Mouse (Mus musculus) liver, embryonic 14.5 days (tissue): Measurements from ENCODE around the gene Necab2. TPM values are rescaled to one million over a fixed set of nuclear protein-coding genes. Genes with fewer than 3 reads are reported as not detected.
A peak's percentile ranks its signal among the peaks of the same experiment; 100 is the strongest.

Experiments used
- ATAC-seq: fragments of 200-750 bp; cut with Nextera tagmentation; 2 replicates; pipeline ENCODE4 v1.8.0; 2017; ENCODE audit warnings: moderate number of reproducible peaks, mild to moderate bottlenecking, moderate library complexity; ENCODE audit not compliant: insufficient read depth
- DNase-seq, 3 experiments: peaks; one replicate each; pipeline ENCODE4 v3.0.0-alpha.2; 2012 to 2013; ENCODE audit warnings: low read depth in 3 of 3, low spot score in 3 of 3
- H3K27ac ChIP-seq: fragments of 300-500 bp; sonication (generic); 2 replicates; pipeline ENCODE4 v1.5.1; 2014; ENCODE audit warnings: moderate library complexity, mild to moderate bottlenecking, control low read depth, inconsistent platforms
- H3K27me3 ChIP-seq: fragments of 300-500 bp; sonication (generic); 2 replicates; pipeline ENCODE4 v1.6.1; 2014; ENCODE audit warnings: mild to moderate bottlenecking, low read length, moderate library complexity; ENCODE audit not compliant: control insufficient read depth, insufficient read depth
- H3K36me3 ChIP-seq: fragments of 300-500 bp; sonication (generic); replicated peaks from 2 replicates; pipeline ENCODE4 v1.6.1; 2014; ENCODE audit warnings: low read depth; ENCODE audit not compliant: control insufficient read depth, insufficient read depth
- H3K4me1 ChIP-seq, 2 experiments: fragments of 200-500 bp in 1 of 2; fragments of 300-500 bp in 1 of 2; sonication (generic) in 1 of 2; replicated peaks; 2 replicates each; pipeline ENCODE4 v1.6.1; 2012 to 2014; ENCODE audit warnings: antibody characterized with exemption in 1 of 2, inconsistent platforms in 1 of 2, low read length in 1 of 2; ENCODE audit not compliant: control insufficient read depth in 2 of 2, insufficient read depth in 2 of 2
- H3K4me2 ChIP-seq: fragments of 300-500 bp; sonication (generic); 2 replicates; pipeline ENCODE4 v1.6.1; 2014; ENCODE audit warnings: low read depth, mild to moderate bottlenecking, control low read depth, moderate library complexity
- H3K4me3 ChIP-seq, 2 experiments: fragments of 200-500 bp in 1 of 2; fragments of 300-500 bp in 1 of 2; sonication (generic) in 1 of 2; 2 replicates each; pipeline ENCODE4 v1.5.1; 2012 to 2014; ENCODE audit warnings: low read depth in 2 of 2, low read length in 2 of 2, mild to moderate bottlenecking in 2 of 2, control low read depth in 1 of 2, inconsistent platforms in 1 of 2, moderate library complexity in 1 of 2; ENCODE audit not compliant: insufficient read depth in 1 of 2
- H3K9ac ChIP-seq: fragments of 300-500 bp; sonication (generic); replicated peaks from 2 replicates; pipeline ENCODE4 v1.6.1; 2014; ENCODE audit warnings: mild to moderate bottlenecking, control low read depth, moderate library complexity
- H3K9me3 ChIP-seq: fragments of 300-500 bp; sonication (generic); 2 replicates; pipeline ENCODE4 v1.6.1; 2016; ENCODE audit warnings: low read length, mixed read lengths; ENCODE audit not compliant: control insufficient read depth
- CTCF ChIP-seq: IDR thresholded peaks from 2 replicates; pipeline ENCODE4 v1.5.1; 2016; ENCODE audit warnings: antibody characterized with exemption, low read depth, control low read depth
- EP300 ChIP-seq: IDR thresholded peaks from 2 replicates; pipeline ENCODE4 v1.6.1; 2016; ENCODE audit warnings: antibody characterized with exemption, low read depth
- WGBS: fragments of 180-500 bp; shearing (Covaris S2); extraction: QIAGEN DNeasy Blood & Tissue Kit; methylation state at CpG from one replicate; pipeline ENCODE4 v1.1.7; 2014; ENCODE audit not compliant: insufficient replicate concordance; 5-methylcytosine and 5-hydroxymethylcytosine counted together
- polyA plus RNA-seq, 2 experiments: library from polyadenylated mRNA; depleted of rRNA in 1 of 2; stranded (reverse) in 1 of 2; unstranded in 1 of 2; fragments of >200 nt; fragmentation: Nextera tagmentation in 1 of 2; extraction: Ambion mirVana in 1 of 2; gene quantifications; 2 replicates each; pipeline versions ENCODE4 v1.2.1 to v1.2.3; 2012 to 2014

Necab2 gene
- polyA plus RNA-seq, 2 experiments = 0.06 TPM; not detected in 1

DNA sequence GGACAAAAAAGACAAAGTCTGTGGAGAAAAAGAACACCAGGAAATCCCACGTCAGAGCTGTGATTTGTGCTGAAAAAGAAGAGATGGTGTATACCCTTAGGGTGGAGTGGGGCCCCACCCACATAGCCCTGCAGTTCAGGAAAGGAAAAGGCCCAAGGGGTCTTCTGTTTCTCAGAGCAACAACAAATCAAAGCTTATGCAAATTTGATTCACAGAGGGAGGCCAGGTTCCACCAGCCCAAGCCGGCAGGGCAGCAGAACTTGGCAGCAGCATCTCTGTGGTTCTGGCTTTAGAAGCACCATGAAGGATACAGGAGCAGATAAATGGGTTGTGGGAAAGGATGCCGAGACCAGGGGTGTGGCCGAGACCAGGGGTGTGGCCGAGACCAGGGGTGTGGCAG lies 32.2 kb downstream of the Necab2 start:
- DNase-seq = no peak
- no peak overlapping the region for H3K27ac ChIP-seq
- no peaks in the 10 kb centered on the region for H3K27me3 ChIP-seq
- H3K4me3 ChIP-seq = no peak overlapping the region
- H3K9ac ChIP-seq = no peak overlapping the region
- no peak for TF ChIP-seq EP300
- TF ChIP-seq CTCF = no peak
- ATAC-seq = no peak
- no peaks in the 10 kb centered on the region for H3K4me1 ChIP-seq
- no peak overlapping the region for H3K4me2 ChIP-seq
- WGBS = 19% methylated on average over 5 of the region's 5 CpGs
- H3K9me3 ChIP-seq = no peaks in the 10 kb centered on the region
- H3K36me3 ChIP-seq = no peaks in the 10 kb centered on the region

GRCm38 (mm10) chr8:119484145-119484896 lies 37.8 kb downstream of the Necab2 start:
- Histone ChIP-seq H3K27me3 (no peaks in the 10 kb centered on the region), H3K4me2 (no peak overlapping the region), H3K9me3 (no peaks in the 10 kb centered on the region), H3K4me3 (no peak overlapping the region), H3K36me3 (no peaks in the 10 kb centered on the region), H3K9ac (no peak overlapping the region), H3K27ac (no peak overlapping the region), H3K4me1 (peaks cover 0 to 5% of the 10 kb centered on the region in 2 experiments; a peak in 1 of 4 replicates)
- ATAC-seq (no peak), DNase-seq (no peak)
- TF ChIP-seq CTCF = no peak
- 70% methylated on average over 11 of the region's 11 CpGs for WGBS

GRCm38 (mm10) chr8:119487093-119487492 lies 40.6 kb downstream of the Necab2 start:
- no peak for ATAC-seq

DNA sequence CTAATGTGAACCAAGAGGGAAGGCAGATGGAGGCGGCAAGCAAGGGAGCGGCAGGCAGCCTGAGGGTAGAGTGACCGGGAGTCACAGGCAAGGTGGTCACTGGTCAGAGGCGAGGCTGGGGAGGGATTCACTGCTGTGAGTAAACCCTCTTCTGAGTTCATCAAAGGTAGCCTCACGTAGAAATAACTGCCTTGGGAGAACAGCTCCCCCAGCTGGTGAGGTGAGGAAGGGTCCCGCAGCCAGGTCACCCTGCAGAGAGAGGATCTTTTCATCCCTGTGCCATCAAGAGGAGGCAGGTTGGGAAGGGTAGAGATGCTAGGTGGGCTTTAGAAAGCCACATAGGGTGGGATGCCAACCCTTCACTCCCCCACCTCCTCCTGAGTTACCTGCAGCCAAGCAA lies 50.3 kb downstream of the Necab2 start:
- TF ChIP-seq CTCF = peak; percentile 78
- no peak for TF ChIP-seq EP300
- H3K9me3 ChIP-seq = no peaks in the 10 kb centered on the region
- H3K36me3 ChIP-seq = no peaks in the 10 kb centered on the region
- 18% methylated on average over 6 of the region's 6 CpGs for WGBS
- ATAC-seq (no peak), DNase-seq (no peak)
- no peaks in the 10 kb centered on the region for H3K4me1 ChIP-seq
- no peaks in the 10 kb centered on the region for H3K27me3 ChIP-seq
- no peak overlapping the region for H3K27ac ChIP-seq
- H3K4me2 ChIP-seq = no peak overlapping the region
- H3K4me3 ChIP-seq = no peak overlapping the region
- H3K9ac ChIP-seq = no peak overlapping the region

More at GRCm38 (mm10) chr8:119487093-119487492, 40.6 kb downstream of the Necab2 start:
- no peak overlapping the region for H3K27ac ChIP-seq
- no peak overlapping the region for H3K4me2 ChIP-seq
- H3K4me1 ChIP-seq = peaks cover 0 to 9% of the 10 kb centered on the region in 2 experiments; a peak in 2 of 4 replicates
- no peaks in the 10 kb centered on the region for H3K27me3 ChIP-seq
- H3K9me3 ChIP-seq = no peaks in the 10 kb centered on the region
- H3K9ac ChIP-seq = no peak overlapping the region
- H3K4me3 ChIP-seq = no peak overlapping the region
- 69% methylated on average over 7 of the region's 7 CpGs for WGBS
- no peak for DNase-seq
- TF ChIP-seq EP300 = no peak
- no peak for TF ChIP-seq CTCF
- no peaks in the 10 kb centered on the region for H3K36me3 ChIP-seq

DNA sequence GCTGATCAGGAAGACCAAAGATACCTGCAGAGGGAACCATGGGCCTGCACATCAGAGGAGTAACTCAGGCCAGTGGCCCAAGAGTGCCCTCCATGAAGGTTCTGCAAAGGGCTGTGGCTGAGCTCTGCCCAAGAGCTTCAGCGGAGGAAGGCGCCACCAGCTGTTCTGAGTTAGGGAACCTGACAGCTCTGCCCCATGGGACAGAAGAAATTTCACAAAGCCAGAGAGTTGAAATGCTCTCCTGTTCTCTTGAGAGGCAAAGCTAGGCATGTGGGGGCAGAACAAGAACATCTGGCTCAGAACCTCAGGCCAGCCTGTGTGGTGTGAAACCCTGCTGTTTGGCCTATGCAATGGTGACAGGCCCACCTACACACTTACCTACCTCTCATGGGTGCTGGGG lies 53.3 kb downstream of the Necab2 start:
- ATAC-seq (no peak), DNase-seq (no peak)
- TF ChIP-seq CTCF (no peak), EP300 (no peak)
- Histone ChIP-seq H3K36me3 (no peaks in the 10 kb centered on the region), H3K4me2 (no peak overlapping the region), H3K9me3 (no peaks in the 10 kb centered on the region), H3K27me3 (no peaks in the 10 kb centered on the region), H3K4me1 (no peaks in the 10 kb centered on the region), H3K9ac (no peak overlapping the region), H3K4me3 (no peak overlapping the region), H3K27ac (no peak overlapping the region)
- 76% methylated on average over 2 of the region's 2 CpGs for WGBS
